Mouse (Mus musculus) forebrain, embryonic 15.5 days (tissue): ENCODE results near the gene Plk5. TPM values are rescaled to one million over a fixed set of nuclear protein-coding genes. Genes with fewer than 3 reads are reported as not detected.

Source experiments
- ATAC-seq: fragments of 200-750 bp; cut with Nextera tagmentation; replicated peaks from 2 replicates; pipeline ENCODE4 v1.8.0; 2017; ENCODE audit warnings: mild to moderate bottlenecking, moderate TSS enrichment, moderate library complexity
- H3K27ac ChIP-seq: fragments of 300-500 bp; sonication (generic); replicated peaks from 2 replicates; pipeline ENCODE4 v1.5.1; 2015; ENCODE audit warnings: mild to moderate bottlenecking, inconsistent platforms
- H3K27me3 ChIP-seq: fragments of 300-500 bp; sonication (generic); 2 replicates; pipeline ENCODE4 v1.6.1; 2015; ENCODE audit warnings: inconsistent platforms
- H3K36me3 ChIP-seq: fragments of 300-500 bp; sonication (generic); 2 replicates; pipeline ENCODE4 v1.6.1; 2015; ENCODE audit warnings: mild to moderate bottlenecking, inconsistent platforms
- H3K4me1 ChIP-seq: fragments of 300-500 bp; sonication (generic); 2 replicates; pipeline ENCODE4 v1.6.1; 2015; ENCODE audit warnings: inconsistent platforms
- H3K4me2 ChIP-seq: fragments of 300-500 bp; sonication (generic); replicated peaks from 2 replicates; pipeline ENCODE4 v1.6.1; 2015; ENCODE audit warnings: mild to moderate bottlenecking, inconsistent platforms
- H3K4me3 ChIP-seq: fragments of 300-500 bp; sonication (generic); 2 replicates; pipeline ENCODE4 v1.5.1; 2015; ENCODE audit warnings: mild to moderate bottlenecking, inconsistent platforms
- H3K9ac ChIP-seq: fragments of 300-500 bp; sonication (generic); replicated peaks from 2 replicates; pipeline ENCODE4 v1.6.1; 2015; ENCODE audit warnings: mild to moderate bottlenecking, inconsistent platforms
- H3K9me3 ChIP-seq: fragments of 300-500 bp; sonication (generic); 2 replicates; pipeline ENCODE4 v1.6.1; 2016; ENCODE audit warnings: inconsistent platforms
- WGBS: fragments of 180-500 bp; shearing (Covaris S2); methylation state at CpG from one replicate; pipeline ENCODE4 v1.1.7; 2015; ENCODE audit warnings: mixed read lengths; 5-methylcytosine and 5-hydroxymethylcytosine counted together
- polyA plus RNA-seq: library from polyadenylated mRNA; unstranded; fragments of >200 nt; fragmentation: Nextera tagmentation; extraction: Ambion mirVana; gene quantifications from 2 replicates; pipeline ENCODE4 v1.2.1, GENCODE M21; 2015

The Plk5 gene
- polyA plus RNA-seq, 1 experiment from 2014 or later: 2.7 TPM

GRCm38 (mm10) chr10:80384709-80385108, 28.4 kb downstream of the Plk5 start:
- Histone ChIP-seq H3K27ac (peak overlapping the region; percentile 95), H3K4me1 (peaks cover 43% of the 10 kb centered on the region), H3K9ac (peak overlapping the region; percentile 97), H3K36me3 (peaks cover 37% of the 10 kb centered on the region), H3K4me3 (peak overlapping the region; percentile 81), H3K9me3 (no peaks in the 10 kb centered on the region), H3K4me2 (peak overlapping the region; percentile 83), H3K27me3 (no peaks in the 10 kb centered on the region)
- ATAC-seq: 0 out of 2 replicates have a peak, but pooled peaks have one; percentile 0
- 56% methylated on average over 7 of the region's 7 CpGs for WGBS

- ATAC-seq: peak; percentile 17; the same call in 1 of the 2 replicates
- 3% methylated on average over 7 of the region's 7 CpGs for WGBS
Measured at GRCm38 (mm10) chr10:80385310-80385709, 29.1 kb downstream of the Plk5 start.

GRCm38 (mm10) chr10:80385811-80386734, 29.8 kb downstream of the Plk5 start:
- Histone ChIP-seq H3K4me3 (peak overlapping the region; percentile 81), H3K9ac (peak overlapping the region; percentile 97), H3K27me3 (no peaks in the 10 kb centered on the region), H3K4me2 (peak overlapping the region; percentile 83), H3K9me3 (no peaks in the 10 kb centered on the region), H3K36me3 (peaks cover 36% of the 10 kb centered on the region), H3K27ac (peak overlapping the region; percentile 95), H3K4me1 (peaks cover 40% of the 10 kb centered on the region)
- peak; percentile 77 for ATAC-seq
- WGBS: under 1% methylated on average over 34 of the region's 34 CpGs

More at GRCm38 (mm10) chr10:80385310-80385709, 29.1 kb downstream of the Plk5 start:
- Histone ChIP-seq H3K4me1 (peaks cover 43% of the 10 kb centered on the region), H3K27me3 (no peaks in the 10 kb centered on the region), H3K4me3 (peak overlapping the region; percentile 81), H3K4me2 (peak overlapping the region; percentile 83), H3K27ac (peak overlapping the region; percentile 95), H3K9me3 (no peaks in the 10 kb centered on the region), H3K9ac (peak overlapping the region; percentile 97), H3K36me3 (peaks cover 36% of the 10 kb centered on the region)

- under 1% methylated on average over 94 of the region's 94 CpGs for WGBS
- peaks cover 36% of the 10 kb centered on the region for H3K36me3 ChIP-seq
Measured at GRCm38 (mm10) chr10:80386735-80387471, 30.6 kb downstream of the Plk5 start.

GRCm38 (mm10) chr10:80387522-80387959, 31.3 kb downstream of the Plk5 start, which contains the start of gene Mex3d:
Gene Mex3d, minus strand, starts transcription at chr10:80387659.
- peak; percentile 38 for ATAC-seq
- H3K4me3 ChIP-seq: peak within 1 kb of the TSS; percentile 81
- peak within 1 kb of the TSS; percentile 95 for H3K27ac ChIP-seq
- peak within 1 kb of the TSS; percentile 98 for H3K4me2 ChIP-seq
- H3K9me3 ChIP-seq: no peaks in the 10 kb centered on the region
- peaks cover 36% of the 10 kb centered on the region for H3K4me1 ChIP-seq
- H3K9ac ChIP-seq: peak within 1 kb of the TSS; percentile 97
- WGBS: under 1% methylated on average over 25 of the region's 61 CpGs
- H3K36me3 ChIP-seq: peaks cover 36% of the 10 kb centered on the region
- no peaks in the 10 kb centered on the region for H3K27me3 ChIP-seq

More at GRCm38 (mm10) chr10:80386735-80387471, 30.6 kb downstream of the Plk5 start:
- Histone ChIP-seq H3K27ac (peak overlapping the region; percentile 95), H3K9me3 (no peaks in the 10 kb centered on the region), H3K4me2 (peak overlapping the region; percentile 83), H3K4me3 (peak overlapping the region; percentile 81), H3K9ac (peak overlapping the region; percentile 97), H3K27me3 (no peaks in the 10 kb centered on the region), H3K4me1 (peaks cover 40% of the 10 kb centered on the region)
- no peak for ATAC-seq

GRCm38 (mm10) chr10:80388731-80389130, 32.5 kb downstream of the Plk5 start:
- Histone ChIP-seq H3K4me1 (peaks cover 24% of the 10 kb centered on the region), H3K4me3 (no peak overlapping the region), H3K4me2 (no peak overlapping the region), H3K27ac (no peak overlapping the region), H3K9me3 (no peaks in the 10 kb centered on the region), H3K27me3 (no peaks in the 10 kb centered on the region), H3K9ac (no peak overlapping the region), H3K36me3 (peaks cover 38% of the 10 kb centered on the region)
- WGBS: 32% methylated on average over 2 of the region's 2 CpGs
- ATAC-seq: no peak

- no peaks in the 10 kb centered on the region for H3K9me3 ChIP-seq
- peaks cover 19% of the 10 kb centered on the region for H3K4me1 ChIP-seq
- peaks cover 42% of the 10 kb centered on the region for H3K36me3 ChIP-seq
- no peaks in the 10 kb centered on the region for H3K27me3 ChIP-seq
- no peak overlapping the region for H3K4me2 ChIP-seq
- no peak overlapping the region for H3K4me3 ChIP-seq
- WGBS: 68% methylated on average over 4 of the region's 4 CpGs
- H3K9ac ChIP-seq: no peak overlapping the region
- H3K27ac ChIP-seq: no peak overlapping the region
- no peak for ATAC-seq
Measured at GRCm38 (mm10) chr10:80389185-80389708, 33.0 kb downstream of the Plk5 start.

GRCm38 (mm10) chr10:80390697-80391096, 34.4 kb downstream of the Plk5 start:
- WGBS: 88% methylated on average over 9 of the region's 9 CpGs
- Histone ChIP-seq H3K36me3 (peaks cover 55% of the 10 kb centered on the region), H3K9me3 (no peaks in the 10 kb centered on the region), H3K4me2 (no peak overlapping the region), H3K9ac (no peak overlapping the region), H3K4me1 (peaks cover 11% of the 10 kb centered on the region), H3K27ac (no peak overlapping the region), H3K27me3 (no peaks in the 10 kb centered on the region), H3K4me3 (no peak overlapping the region)
- ATAC-seq: no peak

GRCm38 (mm10) chr10:80392687-80393086, 36.4 kb downstream of the Plk5 start:
- Histone ChIP-seq H3K4me1 (peaks cover 28% of the 10 kb centered on the region), H3K4me2 (no peak overlapping the region), H3K9me3 (no peaks in the 10 kb centered on the region), H3K9ac (0 out of 2 replicates have a peak overlapping the region, but pooled peaks have one; percentile 1), H3K36me3 (peaks cover 58% of the 10 kb centered on the region), H3K27ac (no peak overlapping the region), H3K4me3 (no peak overlapping the region), H3K27me3 (no peaks in the 10 kb centered on the region)
- no peak for ATAC-seq
- WGBS: 95% methylated on average over 5 of the region's 5 CpGs

- Histone ChIP-seq H3K27me3 (no peaks in the 10 kb centered on the region), H3K27ac (no peak overlapping the region), H3K9me3 (no peaks in the 10 kb centered on the region), H3K4me1 (peaks cover 23% of the 10 kb centered on the region), H3K4me3 (no peak overlapping the region), H3K4me2 (no peak overlapping the region), H3K36me3 (peaks cover 55% of the 10 kb centered on the region), H3K9ac (no peak overlapping the region)
- ATAC-seq: no peak
- WGBS: 95% methylated on average over 35 of the region's 35 CpGs
Measured at GRCm38 (mm10) chr10:80395025-80395627, 38.9 kb downstream of the Plk5 start.

- Histone ChIP-seq H3K9me3 (no peaks in the 10 kb centered on the region), H3K4me1 (peaks cover 29% of the 10 kb centered on the region), H3K4me2 (peak overlapping the region; percentile 91), H3K27ac (peak overlapping the region; percentile 100), H3K9ac (peak overlapping the region; percentile 95), H3K4me3 (peak overlapping the region; percentile 91), H3K36me3 (peaks cover 48% of the 10 kb centered on the region), H3K27me3 (no peaks in the 10 kb centered on the region)
- no peak for ATAC-seq
- WGBS: 88% methylated on average over 11 of the region's 11 CpGs
Measured at GRCm38 (mm10) chr10:80396822-80397523, 40.7 kb downstream of the Plk5 start.
